Mouse (Mus musculus) natural killer cell, adult 2 months (primary cell): Measurements from ENCODE around the gene Cycs.

Experiments
- DNase-seq, 2 experiments: peaks; one replicate each; pipeline ENCODE4 v3.0.0; 2022; ENCODE audit warnings: low spot score in 2 of 2

Gene Cycs

DNA sequence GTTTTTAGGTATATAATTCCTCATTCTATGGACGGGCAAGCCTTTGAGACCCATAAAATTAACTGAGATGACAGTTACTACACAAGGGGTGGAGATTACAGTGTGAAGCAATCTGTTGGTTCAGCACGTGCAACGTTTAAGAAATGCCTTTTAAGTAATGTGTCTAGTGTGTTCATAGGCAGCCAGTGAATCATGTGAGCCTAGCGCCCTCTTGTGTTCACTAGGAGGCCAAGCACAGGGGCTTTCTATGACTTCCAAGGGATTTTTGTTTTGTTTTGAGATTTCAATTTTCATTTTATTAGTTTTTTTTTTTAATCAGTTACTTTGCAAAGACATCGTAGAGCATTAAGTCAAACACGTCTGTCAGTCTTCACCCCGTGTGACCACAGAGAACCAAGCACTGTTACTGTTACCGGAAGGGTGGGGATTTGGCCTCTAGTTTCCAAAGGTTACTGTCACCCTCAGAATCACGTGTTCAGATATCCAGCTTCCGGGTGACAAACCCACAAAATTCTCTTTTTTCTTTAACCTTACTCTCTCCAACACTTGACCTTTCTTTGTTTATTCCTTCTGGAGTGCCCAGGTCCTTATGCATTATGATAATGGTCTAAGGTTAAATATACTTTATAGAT lies 20.8 kb downstream of the Cycs start:
- peak; percentile 43 to 44 for DNase-seq

DNA sequence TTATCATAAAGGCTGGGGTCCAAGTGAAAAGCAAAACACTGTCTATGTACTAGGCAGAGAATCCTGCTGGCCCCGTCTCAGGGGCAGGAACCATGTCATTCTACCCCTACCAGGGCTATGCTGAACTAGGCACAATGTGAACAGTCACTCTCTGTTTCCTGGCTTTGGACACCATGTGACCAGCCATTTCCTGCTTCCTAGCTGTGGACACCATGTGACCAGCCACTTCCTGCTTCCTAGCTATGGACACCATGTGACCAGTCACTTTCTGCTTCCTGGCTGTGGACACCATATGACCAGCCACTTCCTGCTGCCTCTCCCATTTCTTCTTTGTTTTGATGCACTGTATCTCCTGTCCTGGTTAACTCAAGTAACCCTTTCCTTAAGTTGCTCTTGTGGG lies 23.8 kb downstream of the Cycs start:
- no peak for DNase-seq

DNA sequence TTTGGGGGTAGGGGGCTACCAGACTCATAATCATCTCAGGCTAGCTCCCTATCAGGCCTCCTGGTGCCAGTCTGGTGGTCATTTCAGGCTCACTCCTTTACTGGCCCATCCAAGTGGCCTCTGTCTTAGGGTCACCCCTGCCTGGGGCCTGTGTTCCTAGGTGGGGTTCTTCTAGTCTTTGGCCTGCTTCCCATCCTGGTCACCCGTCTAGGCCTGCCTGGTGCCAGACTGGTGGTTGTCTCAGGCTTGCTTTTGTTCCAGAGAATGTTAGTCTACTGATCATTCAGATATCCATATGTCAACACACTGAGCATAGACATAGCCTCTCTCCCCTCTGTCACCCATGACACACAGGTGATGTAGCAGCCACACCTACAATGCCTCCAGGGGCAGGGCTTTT lies 26.7 kb downstream of the Cycs start:
- DNase-seq: no peak

DNA sequence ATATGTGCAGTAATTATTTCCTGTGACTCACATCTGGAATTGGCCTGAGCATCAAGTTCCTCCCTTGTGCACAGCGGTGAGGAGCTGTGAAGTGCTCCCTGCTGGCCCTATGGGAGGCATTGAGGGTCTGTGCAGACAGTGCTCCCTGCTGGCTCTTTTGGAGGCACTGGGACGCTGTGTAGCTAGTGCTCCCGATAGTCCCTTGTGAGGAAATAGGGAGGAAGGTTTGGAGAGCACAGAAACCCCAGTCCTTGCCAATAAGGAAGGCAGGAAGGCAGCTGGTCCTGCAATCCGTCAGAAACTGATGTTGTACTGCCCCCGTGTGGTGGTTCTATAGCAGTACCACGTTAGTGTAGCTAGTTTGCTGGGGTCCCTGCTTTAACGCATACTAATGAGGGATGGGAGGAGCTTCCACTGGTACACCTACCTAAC lies 29.9 kb downstream of the Cycs start:
- peak; percentile 63 to 66 for DNase-seq

DNA sequence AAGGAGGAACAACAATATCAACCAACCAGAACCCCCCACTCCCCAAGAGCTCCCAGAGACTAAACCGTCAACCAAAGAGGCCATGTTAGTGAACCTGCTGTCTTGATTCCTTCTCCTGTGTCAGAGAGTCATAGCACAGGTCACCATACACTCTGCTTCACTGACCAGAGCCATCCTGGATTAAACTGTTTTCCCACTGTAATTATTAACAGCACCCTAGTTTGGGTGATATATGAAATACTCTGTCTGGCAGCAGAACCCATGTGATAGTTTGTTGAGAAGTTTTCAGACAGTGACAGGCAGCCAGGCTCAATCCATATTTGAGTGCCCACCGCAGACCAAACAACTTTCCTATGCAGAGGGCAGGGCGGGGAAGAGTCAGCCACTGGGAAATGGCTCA lies 31.0 kb downstream of the Cycs start:
- no peak for DNase-seq

DNA sequence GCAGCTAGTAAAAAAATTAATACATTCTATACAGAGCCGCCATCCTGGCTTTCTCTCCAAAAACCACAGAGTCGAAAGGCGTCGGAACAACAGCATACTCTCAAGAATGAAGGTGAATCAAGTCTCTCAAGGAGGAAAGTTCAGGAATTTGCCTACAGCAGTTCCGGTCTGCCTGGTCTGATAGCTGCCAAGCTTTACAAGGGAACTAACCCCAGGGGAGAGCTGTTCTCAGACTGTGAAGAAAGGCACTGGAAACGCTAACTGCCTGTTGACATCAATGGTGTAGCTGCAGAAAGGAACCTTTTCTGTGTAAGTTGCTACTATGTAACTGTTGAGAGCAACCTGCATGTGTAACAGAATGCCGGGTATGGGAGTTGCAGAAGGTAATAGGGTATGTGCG lies 34.4 kb downstream of the Cycs start:
- no peak for DNase-seq

DNA sequence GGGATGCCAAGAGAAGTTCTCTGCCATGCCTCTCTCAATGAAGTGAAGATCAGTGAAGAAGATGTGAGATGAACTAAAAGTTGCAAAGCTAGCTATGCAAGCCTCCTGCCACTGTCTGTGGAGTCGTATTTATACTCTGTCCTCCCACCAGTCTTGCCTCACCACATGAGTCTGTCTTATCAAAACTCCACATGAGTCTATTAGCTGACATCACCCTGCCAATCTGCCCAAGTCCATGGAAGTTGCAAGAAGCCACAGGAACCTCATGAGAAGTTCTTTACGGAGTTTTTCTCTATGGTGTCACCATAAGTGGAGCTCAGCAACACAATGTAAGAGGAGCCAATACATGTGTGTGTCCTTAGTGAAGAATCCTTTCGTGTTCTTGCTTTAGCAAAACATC lies 35.3 kb downstream of the Cycs start:
- DNase-seq: no peak

DNA sequence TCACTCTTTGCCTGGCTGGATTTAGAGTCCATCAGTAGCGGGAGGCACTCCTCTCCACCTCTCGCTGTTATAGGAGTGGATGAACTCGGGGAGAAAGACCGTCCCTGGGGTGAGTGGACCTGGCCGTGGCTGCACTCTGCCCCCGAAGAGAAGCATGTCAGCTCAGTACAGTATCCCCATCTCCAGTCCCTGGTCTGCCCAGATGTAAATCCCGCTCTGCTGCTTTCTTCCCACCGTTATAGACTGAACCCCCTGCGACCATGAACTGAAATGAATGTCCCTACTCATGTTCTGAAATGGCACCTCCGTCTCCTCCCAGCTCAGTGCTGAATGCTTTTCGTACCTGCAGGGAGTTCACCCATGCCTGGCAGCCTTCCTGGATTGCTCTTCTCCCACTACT lies 37.1 kb downstream of the Cycs start:
- no peak for DNase-seq

DNA sequence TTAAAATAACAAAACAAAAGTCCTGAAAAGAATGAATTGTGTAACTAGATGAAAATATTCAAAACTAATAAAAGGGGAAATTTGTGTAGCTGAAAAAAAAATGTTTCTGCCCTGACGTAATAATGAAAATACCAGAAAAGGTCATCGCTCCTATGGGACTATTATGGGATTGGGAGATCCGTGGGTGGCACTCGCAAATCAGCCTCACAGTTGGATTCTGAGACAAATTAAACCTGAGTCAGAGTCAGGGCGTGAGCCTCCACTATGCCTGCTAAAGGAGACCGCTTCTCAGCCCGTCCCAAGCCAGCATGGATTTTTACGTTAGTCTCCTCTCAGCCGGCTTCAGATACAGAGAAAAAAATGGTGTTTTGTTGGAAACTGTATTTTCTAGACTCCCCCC lies 38.9 kb downstream of the Cycs start:
- DNase-seq: no peak

DNA sequence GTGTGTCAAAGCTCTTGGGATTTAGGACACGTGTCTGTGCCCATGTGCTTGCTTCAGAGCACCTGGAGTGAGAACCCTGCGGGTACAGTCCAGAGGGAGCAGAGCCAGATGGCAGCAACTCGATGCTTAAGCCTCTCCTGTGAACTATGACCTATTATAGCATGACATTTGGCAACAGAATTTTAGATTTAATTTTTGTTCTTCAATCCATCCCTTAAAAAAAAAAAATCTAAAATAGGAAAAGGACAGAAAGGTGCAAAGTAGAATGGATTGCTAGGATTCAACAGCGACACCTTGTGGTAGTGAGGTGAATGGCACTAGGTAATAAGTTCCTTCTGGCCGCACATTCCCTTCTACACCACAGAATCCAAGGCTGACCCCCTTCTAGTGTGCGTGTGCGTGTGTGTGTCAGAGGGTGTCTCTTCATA lies 39.7 kb downstream of the Cycs start:
- DNase-seq: peak; percentile 45 to 57

DNA sequence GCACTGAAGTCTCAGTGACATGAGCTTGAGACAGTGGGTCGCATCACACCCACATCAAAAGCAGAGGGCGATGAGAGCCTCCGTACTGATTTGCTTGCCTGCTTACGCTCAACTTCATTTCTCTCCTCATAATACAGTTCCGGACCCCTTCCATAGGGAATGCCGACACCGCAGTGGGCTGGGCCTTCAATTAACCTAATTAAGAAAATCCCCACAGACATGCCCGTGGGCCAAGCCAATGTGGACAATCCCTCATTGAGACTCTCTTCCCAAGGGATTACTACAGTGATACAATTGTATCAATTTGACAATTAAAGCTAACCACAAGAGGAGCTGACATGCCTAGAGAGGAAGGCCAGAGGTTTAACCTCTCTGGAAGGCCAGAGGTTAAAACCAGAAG lies 40.5 kb downstream of the Cycs start:
- DNase-seq: no peak

DNA sequence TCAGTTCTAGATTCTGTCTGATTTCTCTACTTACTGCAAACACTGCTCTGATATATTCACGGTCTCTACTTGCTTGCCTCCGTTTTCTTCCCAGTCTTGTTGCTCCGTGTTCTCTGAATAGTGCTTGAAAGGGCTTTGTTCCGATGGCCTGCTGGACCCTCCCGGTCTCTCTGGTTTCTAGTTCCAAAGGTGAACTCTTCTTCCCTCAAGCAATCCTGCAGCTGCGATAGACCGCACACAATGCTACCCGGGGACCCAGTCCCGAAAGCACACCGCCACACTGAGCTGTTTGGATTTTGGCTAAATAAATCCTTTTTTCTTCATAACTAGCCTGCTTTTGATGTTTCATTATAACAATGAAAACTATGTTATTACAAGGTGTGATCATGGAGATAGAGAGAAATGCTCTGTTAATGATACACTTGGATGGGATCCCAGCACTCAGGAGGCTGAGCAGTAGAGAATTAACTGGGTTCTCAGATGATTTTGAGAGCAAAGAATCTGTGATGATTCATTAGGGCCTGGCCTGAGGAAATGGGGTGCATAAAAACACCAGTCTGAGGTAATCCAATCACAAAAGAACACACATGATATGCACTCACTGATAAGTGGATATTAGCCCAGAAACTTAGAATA lies 42.0 kb downstream of the Cycs start:
- DNase-seq: no peak

DNA sequence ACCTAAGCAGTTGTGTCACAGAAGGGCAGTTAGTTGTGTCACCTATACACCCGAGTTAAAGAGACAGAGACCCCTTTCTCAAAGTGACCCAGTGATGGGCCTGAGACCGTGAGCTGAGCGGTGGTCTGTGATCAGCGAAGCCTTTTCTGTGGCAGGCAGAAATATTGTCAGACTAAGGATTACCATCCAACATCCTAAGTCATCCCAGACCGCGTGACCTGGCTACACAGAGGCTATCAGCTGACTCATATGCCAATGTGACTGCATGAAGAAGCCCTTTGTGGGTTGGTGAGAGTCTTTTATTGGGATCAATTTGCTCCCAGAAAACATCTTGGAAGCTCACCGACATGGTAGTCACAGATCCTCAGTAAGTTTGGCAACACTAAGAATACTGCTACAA lies 43.6 kb downstream of the Cycs start:
- no peak for DNase-seq

DNA sequence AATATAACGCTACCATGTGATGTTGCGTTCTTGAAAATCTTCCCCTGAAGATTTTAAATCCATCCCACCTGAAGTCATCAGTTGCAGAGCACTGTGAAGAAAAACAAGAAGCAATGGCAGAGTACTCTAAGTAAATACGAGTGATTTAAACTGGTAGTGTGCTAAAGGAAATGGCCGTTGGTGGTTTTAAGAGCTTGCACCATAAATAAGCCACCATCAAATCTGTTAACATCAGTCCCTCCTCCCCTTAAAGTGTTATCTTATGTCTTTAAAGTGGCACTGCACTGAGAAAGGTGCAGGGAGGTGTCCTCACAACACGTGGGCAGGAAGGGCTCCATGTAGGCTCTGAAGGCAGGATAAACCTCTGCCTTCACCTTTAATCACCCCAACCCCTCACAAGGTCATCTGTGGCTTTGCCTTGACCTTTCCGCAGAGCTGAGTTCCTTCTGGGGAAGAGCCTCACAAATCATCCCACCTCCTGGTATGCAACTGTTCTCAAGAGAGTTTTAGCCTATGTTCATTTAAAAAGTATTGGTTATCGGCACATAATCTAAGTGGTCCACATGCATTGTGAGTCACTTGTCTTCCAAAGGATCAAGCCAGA lies 44.7 kb downstream of the Cycs start:
- peak in 1 of 2 experiments; percentile 15 for DNase-seq

DNA sequence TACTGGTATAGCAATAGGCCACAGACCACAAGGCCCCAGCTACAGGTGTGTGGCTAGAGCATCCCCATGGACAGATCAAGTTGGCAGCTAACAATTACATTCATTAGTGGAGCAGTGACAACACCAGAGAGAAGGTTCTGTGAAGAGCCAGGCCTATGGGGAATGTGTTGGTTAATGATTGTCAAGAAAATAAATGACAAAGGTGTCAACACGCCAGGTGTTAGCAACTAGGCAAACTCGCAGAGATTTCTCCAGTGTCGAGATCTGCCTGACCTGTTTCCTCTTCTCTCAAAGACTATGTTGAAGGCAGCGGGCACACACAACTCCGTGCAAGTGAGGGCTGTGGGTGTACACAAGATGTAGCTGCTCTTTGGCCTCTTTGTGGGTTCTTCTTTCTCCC lies 46.2 kb downstream of the Cycs start:
- DNase-seq: peak in 1 of 2 experiments; percentile 10

DNA sequence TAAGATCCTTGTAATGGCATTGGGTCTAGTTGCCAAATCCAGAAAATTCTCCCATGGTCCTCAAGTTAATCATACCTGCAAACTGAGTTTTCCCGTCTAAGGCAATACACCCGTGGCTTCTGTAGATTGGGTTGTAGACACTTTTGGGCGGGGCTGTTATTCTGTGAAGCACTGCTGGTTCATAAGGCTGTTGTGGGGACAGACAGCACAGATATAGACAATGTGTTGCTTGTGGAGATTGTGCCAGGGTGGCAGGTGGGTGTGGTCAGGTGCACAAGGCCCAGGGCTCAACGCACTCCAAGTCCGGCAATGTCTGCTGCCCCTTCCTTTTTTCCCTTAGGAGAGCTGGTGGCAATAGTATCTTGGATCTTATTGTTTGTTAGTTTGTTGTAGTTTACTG lies 48.0 kb downstream of the Cycs start:
- DNase-seq: no peak
